In genomic region chr6:127405682-127406081, GRCm38 (mm10) we compare ENCODE assay signal across 9 mouse cellular contexts. TPM values are rescaled to one million over a fixed set of nuclear protein-coding genes. Genes with fewer than 3 reads are reported as not detected.
DNase-seq lines count a peak whose midpoint lies in the region.
"Had no signal": no experiment of that assay in that cellular context is flagged by ENCODE, and none has a peak within 500 bp of the region (broad histone marks: within the 10 kb centered on the region; RNA-seq: fewer than 3 reads in every experiment).

No protein-coding gene starts in this region.

- intact Hi-C loops in left cerebral cortex, postnatal 14 days (cut with DNase I), result no loop called here

- DNase-seq in cerebellum, postnatal 10 days, result peak; percentile 61 to 75
- DNase-seq in cerebellum, adult 8-10 months, result no peak
- peak; percentile 23 to 28 for DNase-seq in frontal cortex, postnatal 14 days (ENCODE audit: low spot score in 2 of 2)
- DNase-seq in left cerebral cortex, postnatal 14 days (ENCODE audit: low spot score in 2 of 2), result peak; percentile 59 to 66
- peak; percentile 16 for DNase-seq in retina, embryonic 14.5 days (ENCODE audit: low spot score)
- DNase-seq in thymus, postnatal 25 days, result no peak
- no peak for DNase-seq in heart, adult 8-10 months (ENCODE audit: low spot score)
- DNase-seq in lung, postnatal 4 days, result no peak
- DNase-seq: thymus, postnatal 4 days had no signal

RNA-seq across cellular contexts. Expression of gene Parp11, which starts 41.0 kb away (rescaled TPM):
- total RNA-seq in left cerebral cortex, postnatal 14 days (2021), result 10 to 100 TPM; 32.3 to 32.5 TPM
- total RNA-seq in heart, adult 8-10 months (2022), result 1 to 10 TPM; 7.6 to 8.3 (median 8.1) TPM

Comparison
In these comparisons a context has a peak if more than half of its experiments do, and no peak if none do; other contexts are left out.
1. DNase-seq: peak in cerebellum, postnatal 10 days (2 of 2), frontal cortex, postnatal 14 days (2 of 2), left cerebral cortex, postnatal 14 days (2 of 2) and retina, embryonic 14.5 days (single experiment); none in cerebellum, adult 8-10 months (single experiment), thymus, postnatal 25 days (single experiment), heart, adult 8-10 months (single experiment) and lung, postnatal 4 days (0 of 2).